Mouse (Mus musculus) thymus, postnatal 0 days (tissue): Measurements from ENCODE around the gene Zdhhc9. TPM values are rescaled to one million over a fixed set of nuclear protein-coding genes. Genes with fewer than 3 reads are reported as not detected.

ENCODE experiments used
- DNase-seq: peaks from one replicate; pipeline ENCODE4 v3.0.0-alpha.2; 2015; ENCODE audit warnings: low spot score
- polyA plus RNA-seq: library from polyadenylated mRNA; unstranded; fragments of >200 nt; fragmentation: Nextera tagmentation; extraction: Ambion mirVana; gene quantifications from 2 replicates; pipeline ENCODE4 v1.2.1, GENCODE M21; 2015

Zdhhc9 gene
- polyA plus RNA-seq, 1 experiment from 2014 or later: 4.1 TPM

DNA sequence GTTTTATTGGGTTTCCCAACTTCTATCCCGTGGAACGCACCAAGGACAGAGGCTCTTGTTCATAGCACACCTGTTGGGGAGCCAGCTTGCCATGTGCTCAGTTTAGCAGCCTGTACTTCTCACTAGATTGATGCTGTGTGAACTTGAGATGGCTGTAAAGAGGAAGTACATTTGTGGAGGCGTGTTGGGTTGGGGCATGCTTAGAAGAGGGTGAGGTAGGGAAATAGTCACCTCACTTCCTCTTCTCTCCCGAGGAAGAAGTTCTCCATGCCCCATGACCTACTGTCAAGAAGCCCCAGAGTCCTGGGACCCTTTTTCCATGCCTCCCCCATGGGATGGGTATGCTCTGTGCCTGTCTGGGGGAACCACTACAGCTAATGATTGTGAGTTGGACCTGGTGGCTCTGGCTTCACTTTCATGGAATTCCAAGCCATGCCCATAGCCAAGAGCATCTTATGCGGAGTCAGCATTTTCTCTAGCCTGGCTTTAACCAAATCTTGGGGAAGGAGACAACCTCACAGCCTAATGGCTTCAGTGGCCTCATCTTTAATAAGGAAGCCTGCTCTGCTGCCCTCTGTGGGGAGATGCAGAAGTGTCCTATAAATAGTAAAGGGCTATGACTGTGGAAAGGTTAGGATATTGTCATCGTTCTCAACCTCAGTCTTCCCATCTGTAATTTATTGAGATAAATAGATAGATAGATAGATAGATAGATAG is 81.0 kb downstream of the Zdhhc9 start:
- DNase-seq: peak; percentile 35

GRCm38 (mm10) chrX:48126903-48127476 is 81.7 kb downstream of the Zdhhc9 start:
- DNase-seq: no peak

DNA sequence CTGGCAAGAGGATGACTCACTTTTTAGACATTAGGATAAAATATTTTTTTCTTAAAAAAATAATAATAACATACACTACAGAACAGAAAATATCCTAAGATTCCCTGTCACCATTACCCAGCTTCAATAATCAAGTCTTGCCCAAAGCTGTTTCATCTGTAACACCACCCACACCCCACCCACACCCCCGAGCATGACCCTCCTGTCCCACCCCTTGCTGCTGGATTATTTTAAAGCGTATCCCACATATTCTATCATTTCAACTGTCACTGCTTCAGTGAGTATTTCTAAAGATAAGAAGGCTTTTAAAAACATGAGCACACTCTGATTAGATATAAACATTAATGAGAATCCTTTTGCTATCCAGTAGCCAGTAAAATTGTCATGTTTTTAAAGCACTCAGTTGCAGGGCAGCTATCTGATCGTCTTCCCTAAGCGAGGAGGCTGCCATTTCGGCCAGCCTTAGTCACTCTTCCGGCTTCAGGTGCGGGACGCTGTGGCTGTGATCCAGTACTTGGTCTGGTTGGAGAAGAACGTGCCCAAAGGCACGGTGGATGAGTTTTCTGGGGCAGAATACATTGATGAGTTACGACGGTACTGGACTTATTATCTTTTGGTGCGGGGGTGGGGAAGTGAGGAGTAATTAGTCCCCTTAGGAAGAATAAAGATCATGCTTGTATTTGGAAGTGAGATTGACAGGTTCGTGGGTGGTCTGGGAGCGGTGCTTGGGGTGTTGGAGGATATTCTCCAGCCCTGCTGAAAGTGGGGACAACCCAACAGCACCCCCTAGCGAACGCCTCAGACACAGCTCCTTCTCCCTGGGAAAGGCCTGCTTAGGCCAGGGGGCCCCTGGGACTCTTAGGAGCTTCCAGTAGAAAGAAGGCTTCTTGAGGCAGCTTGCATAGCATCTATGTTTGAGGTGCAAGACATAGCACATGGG is 84.3 kb downstream of the Zdhhc9 start:
- DNase-seq: peak; percentile 60

Other genes starting within 250 kb of the Zdhhc9 start
- 1.4 and 1.5 TPM in 2 replicates for gene Apln, start 174.0 kb downstream of the Zdhhc9 start, polyA plus RNA-seq
- 0.46 and 0.55 TPM in 2 replicates for gene Xpnpep2, start 100.2 kb downstream of the Zdhhc9 start, polyA plus RNA-seq
- gene Sash3, start 62.4 kb downstream of the Zdhhc9 start, polyA plus RNA-seq: 240 and 251 TPM in 2 replicates
- gene Utp14a, start 48.0 kb upstream of the Zdhhc9 start, polyA plus RNA-seq: 26.8 and 27.3 TPM in 2 replicates
- gene Bcorl1, start 132.5 kb upstream of the Zdhhc9 start, polyA plus RNA-seq: 1.4 and 1.8 TPM in 2 replicates